Mouse (Mus musculus): ENCODE data around the gene Gm10135.
A peak's percentile ranks its signal among the peaks of the same experiment; 100 is the strongest.
"Not testable (repeated sequence)": the region's sequence is repeated elsewhere in the genome, so short reads cannot be mapped to it uniquely, and the experiment has no call there.

Gene Gm10135

GRCm38 (mm10) chr5:72974602-72975001, at the start of gene Gm10135:
Gm10135 (minus strand) TSS chr5:72974702.
- DNase-seq (ENCODE audit: low spot score in 2 of 2): no peak

- DNase-seq (ENCODE audit: low spot score in 2 of 2): no peak
These were observed 49.3 kb upstream of the Gm10135 start for GRCm38 (mm10) chr5:73023801-73024200.

GRCm38 (mm10) chr5:73014745-73015144, 40.2 kb upstream of the Gm10135 start:
- no peak for DNase-seq (ENCODE audit: low spot score in 2 of 2)

GRCm38 (mm10) chr5:73013611-73014287, 39.2 kb upstream of the Gm10135 start:
- DNase-seq (ENCODE audit: low spot score in 2 of 2): not testable (repeated sequence)

- DNase-seq (ENCODE audit: low spot score in 2 of 2): not testable (repeated sequence)
These were observed 38.5 kb upstream of the Gm10135 start for GRCm38 (mm10) chr5:73012884-73013610.

- not testable (repeated sequence) for DNase-seq (ENCODE audit: low spot score in 2 of 2)
These were observed 37.3 kb upstream of the Gm10135 start for GRCm38 (mm10) chr5:73011806-73012205.

GRCm38 (mm10) chr5:73008230-73008629, 33.7 kb upstream of the Gm10135 start:
- DNase-seq (ENCODE audit: low spot score in 2 of 2): not testable (repeated sequence)

GRCm38 (mm10) chr5:73007582-73007959, 33.1 kb upstream of the Gm10135 start:
- no peak for DNase-seq (ENCODE audit: low spot score in 2 of 2)

- DNase-seq (ENCODE audit: low spot score in 2 of 2): peak in 1 of 2 experiments; percentile 47
These were observed 32.5 kb upstream of the Gm10135 start, which contains the start of gene Slc10a4 for GRCm38 (mm10) chr5:73006784-73007581. Slc10a4 (plus strand) TSS chr5:73006883.

- no peak for DNase-seq (ENCODE audit: low spot score in 2 of 2)
These were observed 29.5 kb upstream of the Gm10135 start for GRCm38 (mm10) chr5:73004046-73004445.

- not testable (repeated sequence) for DNase-seq (ENCODE audit: low spot score in 2 of 2)
These were observed 24.0 kb upstream of the Gm10135 start for GRCm38 (mm10) chr5:72998546-72998945.

GRCm38 (mm10) chr5:72995379-72995778, 20.9 kb upstream of the Gm10135 start:
- no peak for DNase-seq (ENCODE audit: low spot score in 2 of 2)

- DNase-seq (ENCODE audit: low spot score in 2 of 2): no peak
These were observed 20.4 kb upstream of the Gm10135 start for GRCm38 (mm10) chr5:72994928-72995327.

GRCm38 (mm10) chr5:72994424-72994823, 19.9 kb upstream of the Gm10135 start:
- DNase-seq (ENCODE audit: low spot score in 2 of 2): no peak

GRCm38 (mm10) chr5:72992474-72992873, 18.0 kb upstream of the Gm10135 start:
- no peak for DNase-seq (ENCODE audit: low spot score in 2 of 2)

- no peak for DNase-seq (ENCODE audit: low spot score in 2 of 2)
These were observed 15.3 kb upstream of the Gm10135 start for GRCm38 (mm10) chr5:72989756-72990155.

GRCm38 (mm10) chr5:72987786-72988185, 13.3 kb upstream of the Gm10135 start:
- no peak for DNase-seq (ENCODE audit: low spot score in 2 of 2)

- no peak for DNase-seq (ENCODE audit: low spot score in 2 of 2)
These were observed 9.6 kb upstream of the Gm10135 start for GRCm38 (mm10) chr5:72984091-72984490.

- no peak for DNase-seq (ENCODE audit: low spot score in 2 of 2)
These were observed 2.0 kb upstream of the Gm10135 start for GRCm38 (mm10) chr5:72976539-72976938.

- DNase-seq (ENCODE audit: low spot score in 2 of 2): no peak
These were observed 1.5 kb upstream of the Gm10135 start for GRCm38 (mm10) chr5:72975996-72976395.

GRCm38 (mm10) chr5:72972934-72973333, 1.6 kb downstream of the Gm10135 start:
- no peak for DNase-seq (ENCODE audit: low spot score in 2 of 2)

- DNase-seq (ENCODE audit: low spot score in 2 of 2): no peak
These were observed 2.1 kb downstream of the Gm10135 start for GRCm38 (mm10) chr5:72972435-72972834.
